ENCODE assay signal across 8 mouse cellular contexts in genomic region chr13:80883649-80884376, GRCm38 (mm10). TPM values are rescaled to one million over a fixed set of nuclear protein-coding genes. Genes with fewer than 3 reads are reported as not detected.
A peak's percentile ranks its signal among the peaks of the same experiment; 100 is the strongest.
DNase-seq lines count a peak whose midpoint lies in the region; ATAC-seq and TF ChIP-seq lines count a peak whose summit lies in the region.

No protein-coding gene starts in this region.

- H3K36me3 ChIP-seq in heart, embryonic 14.5 days (ENCODE audit: control insufficient read depth, insufficient read depth, low read length), result peaks cover 15% of the 10 kb centered on the region
- peaks cover 10% of the 10 kb centered on the region for H3K36me3 ChIP-seq in limb, embryonic 14.5 days (ENCODE audit: control insufficient read depth, insufficient read depth, low read length)
- peaks cover 6% of the 10 kb centered on the region for H3K36me3 ChIP-seq in neural tube, embryonic 15.5 days

- WGBS in heart, embryonic 14.5 days, result under 1% methylated on average over 23 of the region's 23 CpGs
- under 1% methylated on average over 23 of the region's 23 CpGs for WGBS in limb, embryonic 14.5 days
- WGBS in neural tube, embryonic 15.5 days, result under 1% methylated on average over 23 of the region's 23 CpGs

- H3K4me1 ChIP-seq in heart, embryonic 14.5 days (ENCODE audit: control insufficient read depth in 2 of 2, insufficient read depth in 2 of 2, low read length in 2 of 2), result peaks cover 3 to 12% of the 10 kb centered on the region in 2 experiments; a peak in 1 of 4 replicates
- peaks cover 7% of the 10 kb centered on the region for H3K4me1 ChIP-seq in limb, embryonic 14.5 days (ENCODE audit: control insufficient read depth, insufficient read depth, low read length)
- peaks cover 9% of the 10 kb centered on the region for H3K4me1 ChIP-seq in neural tube, embryonic 15.5 days

- peak overlapping the region; percentile 99 to 100 for H3K27ac ChIP-seq in heart, embryonic 14.5 days (replicated peaks in 1 of 2; ENCODE audit: control insufficient read depth in 1 of 2, insufficient read depth in 1 of 2, low read depth in 2 of 2, low read length in 2 of 2)
- peak overlapping the region; percentile 100 for H3K27ac ChIP-seq in limb, embryonic 14.5 days (replicated peaks; ENCODE audit: low read depth, low read length)
- H3K27ac ChIP-seq in neural tube, embryonic 15.5 days (replicated peaks), result peak overlapping the region; percentile 100

- H3K9me3 ChIP-seq in heart, embryonic 14.5 days (ENCODE audit: control insufficient read depth, low read length), result no peaks in the 10 kb centered on the region
- H3K9me3 ChIP-seq in limb, embryonic 14.5 days (ENCODE audit: control insufficient read depth, low read length), result no peaks in the 10 kb centered on the region
- no peaks in the 10 kb centered on the region for H3K9me3 ChIP-seq in neural tube, embryonic 15.5 days (replicated peaks)

- peak overlapping the region; percentile 67 to 75 for H3K4me3 ChIP-seq in heart, embryonic 14.5 days (ENCODE audit: control insufficient read depth in 1 of 2, insufficient read depth in 1 of 2, low read depth in 1 of 2, low read length in 2 of 2)
- peak overlapping the region; percentile 91 for H3K4me3 ChIP-seq in limb, embryonic 14.5 days (replicated peaks; ENCODE audit: low read length)
- peak overlapping the region; percentile 89 for H3K4me3 ChIP-seq in neural tube, embryonic 15.5 days (replicated peaks)

- peak; percentile 20 for DNase-seq in adrenal gland, adult 2 months
- DNase-seq in adrenal gland, postnatal 36 days, result no peak
- peak; percentile 59 for DNase-seq in thymus, postnatal 0 days (ENCODE audit: low spot score)
- DNase-seq in thymus, adult 18-20 months, result no peak
- peak; percentile 58 for DNase-seq in limb, embryonic 14.5 days (ENCODE audit: low spot score)
- DNase-seq in gastrocnemius, postnatal 10 days, result no peak

- peak overlapping the region; percentile 78 for H3K4me2 ChIP-seq in heart, embryonic 14.5 days (ENCODE audit: low read length)
- peak overlapping the region; percentile 61 for H3K4me2 ChIP-seq in limb, embryonic 14.5 days (replicated peaks; ENCODE audit: low read depth, low read length, severe bottlenecking)
- H3K4me2 ChIP-seq in neural tube, embryonic 15.5 days, result peak overlapping the region; percentile 61

- no peak for ATAC-seq in heart, embryonic 14.5 days (ENCODE audit: insufficient number of reproducible peaks, insufficient read depth, low FRiP score, low read depth)
- ATAC-seq in limb, embryonic 14.5 days (ENCODE audit: low FRiP score, low read depth), result no peak
- ATAC-seq in neural tube, embryonic 15.5 days (ENCODE audit: low FRiP score), result no peak

- TF ChIP-seq POLR2A in limb, embryonic 14.5 days (IDR thresholded peaks at IDR 0.05; ENCODE audit: borderline replicate concordance, extremely low read depth, insufficient read depth, insufficient read length), result no peak

- peak overlapping the region; percentile 97 for H3K9ac ChIP-seq in heart, embryonic 14.5 days (ENCODE audit: low read length)
- peak overlapping the region; percentile 100 for H3K9ac ChIP-seq in limb, embryonic 14.5 days (ENCODE audit: low read depth, low read length, severe bottlenecking)
- H3K9ac ChIP-seq in neural tube, embryonic 15.5 days (replicated peaks), result peak overlapping the region; percentile 100

- H3K27me3 ChIP-seq in heart, embryonic 14.5 days (ENCODE audit: control insufficient read depth, insufficient read depth, low read length), result no peaks in the 10 kb centered on the region
- no peaks in the 10 kb centered on the region for H3K27me3 ChIP-seq in limb, embryonic 14.5 days (ENCODE audit: control insufficient read depth, insufficient read depth, low read length)
- H3K27me3 ChIP-seq in neural tube, embryonic 15.5 days (replicated peaks), result no peaks in the 10 kb centered on the region

RNA-seq across cellular contexts. Expression of gene Arrdc3, which starts 0.6 kb away (rescaled TPM):
- total RNA-seq in adrenal gland, adult 2 months (2021), result 100 to 1,000 TPM in 1 of 2 experiments, 10 to 100 TPM in 1; 79.3 to 112 TPM
- 26.9 and 34.5 TPM in 2 replicates for polyA plus RNA-seq in adrenal gland, adult 2 months (2012; rRNA removed)
- total RNA-seq in adrenal gland, postnatal 36 days (2021), result 100 to 1,000 TPM in 1 of 2 experiments, 10 to 100 TPM in 1; 72.9 to 186 TPM
- 14.8 and 21.3 TPM in 2 replicates for polyA plus RNA-seq in thymus, postnatal 0 days (2015; fragmentation: Nextera tagmentation; extraction: Ambion mirVana)
- 56.2 and 58.1 TPM in 2 replicates for polyA plus RNA-seq in heart, embryonic 14.5 days (2014; fragmentation: Nextera tagmentation; extraction: Ambion mirVana)
- 49.4 and 59.0 TPM in 2 replicates for polyA plus RNA-seq in limb, embryonic 14.5 days (2012; rRNA removed)
- 66.1 and 66.5 TPM in 2 replicates for polyA plus RNA-seq in limb, embryonic 14.5 days (2014; fragmentation: Nextera tagmentation; extraction: Ambion mirVana)
- polyA plus RNA-seq in neural tube, embryonic 15.5 days (2015; fragmentation: Nextera tagmentation; extraction: Ambion mirVana), result 32.3 and 33.2 TPM in 2 replicates
- 10 to 100 TPM; 39.3 to 63.3 TPM for total RNA-seq in gastrocnemius, postnatal 10 days (2021)

Comparison
In these comparisons a context has a peak if more than half of its experiments do, and no peak if none do; other contexts are left out.
1. DNase-seq: peak in adrenal gland, adult 2 months (single experiment), thymus, postnatal 0 days (single experiment) and limb, embryonic 14.5 days (single experiment); none in adrenal gland, postnatal 36 days (0 of 2), thymus, adult 18-20 months (0 of 2) and gastrocnemius, postnatal 10 days (single experiment).
2. Peak in every context shown above with its lines, with median percentiles within 50 percentile points of each other: H3K27ac ChIP-seq, H3K4me2 ChIP-seq, H3K4me3 ChIP-seq and H3K9ac ChIP-seq.